8 mouse cellular contexts compared by ENCODE assay signal in the genomic region with DNA sequence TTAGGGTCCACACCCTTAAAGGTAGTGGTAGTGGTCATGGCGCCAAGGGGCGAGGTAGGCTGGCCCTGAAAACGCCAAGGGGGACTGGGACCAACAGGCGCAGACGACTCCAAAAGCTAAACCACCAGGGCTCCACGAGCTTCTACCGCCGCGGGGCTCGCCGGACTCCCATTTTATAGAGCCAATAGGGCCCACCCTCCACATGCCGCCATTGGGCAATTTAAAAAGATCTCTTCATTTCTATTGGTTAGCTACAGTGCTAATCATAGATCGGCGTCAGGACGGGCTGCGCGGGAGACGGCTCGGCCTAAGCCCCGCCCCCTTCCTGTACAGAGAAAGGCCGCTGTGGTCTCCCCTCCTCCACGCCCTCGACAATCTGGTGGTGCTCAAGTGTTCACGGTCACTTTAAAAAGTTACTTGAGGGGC. TPM values are rescaled to one million over a fixed set of nuclear protein-coding genes. Genes with fewer than 3 reads are reported as not detected.
DNase-seq lines count a peak whose midpoint lies in the region; ATAC-seq and TF ChIP-seq lines count a peak whose summit lies in the region.

A gene (minus strand): TSS at position 150 of the 426 bp plus-strand sequence.

- H3K36me3 ChIP-seq in ES-E14 (ENCODE audit: control insufficient read depth, insufficient read depth, low read length, poor library complexity, severe bottlenecking), result no peaks in the 10 kb centered on the region
- H3K36me3 ChIP-seq in forebrain, embryonic 15.5 days, result no peaks in the 10 kb centered on the region

- no peak for TF ChIP-seq CTCF in lung, adult 2 months (IDR thresholded peaks at IDR 0.05; ENCODE audit: insufficient read depth, low read length)

- no peaks in the 10 kb centered on the region for H3K27me3 ChIP-seq in forebrain, embryonic 15.5 days

- in situ Hi-C loops in ES-E14 (cut with MboI; ENCODE audit: low sequenced_read_pairs in 2 of 2, unreplicated experiment in 2 of 2), result no loop called here

- intact Hi-C loops in heart, postnatal 25 days (cut with DNase I), result loop anchor here (2.0 kb wide), 1 partner anchor 21 kb away; no protein-coding TSS in a partner anchor

- ATAC-seq in forebrain, embryonic 15.5 days (replicated peaks), result peak; percentile 98
- ATAC-seq in neutrophil, adult 5-6 weeks (ENCODE audit: extremely low read depth, insufficient number of reproducible peaks, low FRiP score, poor library complexity, severe bottlenecking), result peak; percentile 88

- peak within 1 kb of the TSS; percentile 81 for H3K27ac ChIP-seq in ES-E14 (ENCODE audit: insufficient read depth, low read depth, low read length, poor library complexity, severe bottlenecking)
- H3K27ac ChIP-seq in forebrain, embryonic 15.5 days (replicated peaks), result peak within 1 kb of the TSS; percentile 89

- H3K9me3 ChIP-seq in ES-E14 (ENCODE audit: control insufficient read depth, insufficient read depth, low read depth, low read length), result no peaks in the 10 kb centered on the region
- H3K9me3 ChIP-seq in forebrain, embryonic 15.5 days, result no peaks in the 10 kb centered on the region

- TF ChIP-seq POLR2A in lung, adult 2 months (IDR thresholded peaks at IDR 0.05; ENCODE audit: borderline replicate concordance, extremely low read depth, low read depth, low read length), result peak; percentile 99

- H3K4me1 ChIP-seq in ES-E14 (ENCODE audit: control insufficient read depth in 2 of 2, insufficient read depth in 2 of 2, low read length in 2 of 2, poor library complexity in 1 of 2), result peaks cover 7 to 19% of the 10 kb centered on the region in 2 experiments; a peak in 3 of 4 replicates
- H3K4me1 ChIP-seq in forebrain, embryonic 15.5 days, result peaks cover 30% of the 10 kb centered on the region
- H3K4me1 ChIP-seq in lung, adult 2 months (ENCODE audit: control insufficient read depth, insufficient read depth, low read length), result peaks cover 7% of the 10 kb centered on the region

- H3K4me2 ChIP-seq in forebrain, embryonic 15.5 days (replicated peaks), result peak within 1 kb of the TSS; percentile 77

- peak within 1 kb of the TSS; percentile 74 to 99 for H3K4me3 ChIP-seq in ES-E14 (ENCODE audit: insufficient read depth in 1 of 2, low read depth in 1 of 2, low read length in 2 of 2, poor library complexity in 1 of 2, severe bottlenecking in 1 of 2)
- peak within 1 kb of the TSS; percentile 84 for H3K4me3 ChIP-seq in forebrain, embryonic 15.5 days
- peak within 1 kb of the TSS; percentile 94 for H3K4me3 ChIP-seq in lung, adult 2 months (replicated peaks; ENCODE audit: extremely low read depth, low read depth, low read length)

- DNase-seq in ES-E14 (ENCODE audit: low read depth, low spot score), result peak; percentile 96
- peak; percentile 97 for DNase-seq in cerebellum, adult 11-12 months
- peak; percentile 98 for DNase-seq in heart, postnatal 25 days (ENCODE audit: low spot score)
- peak; percentile 95 to 99 for DNase-seq in layer of hippocampus, adult 18-20 months (ENCODE audit: low spot score in 2 of 2)
- peak; percentile 97 for DNase-seq in lung, adult 2 months
- peak; percentile 93 to 97 for DNase-seq in thymus, adult 18-20 months

- peak within 1 kb of the TSS; percentile 98 for H3K9ac ChIP-seq in ES-E14 (ENCODE audit: insufficient read depth, low read depth, low read length, poor library complexity, severe bottlenecking)
- H3K9ac ChIP-seq in forebrain, embryonic 15.5 days (replicated peaks), result peak within 1 kb of the TSS; percentile 99

- under 1% methylated on average over 24 of the region's 24 CpGs for WGBS in forebrain, embryonic 15.5 days
- WGBS in lung, adult 2 months, result under 1% methylated on average over 24 of the region's 24 CpGs

TF ChIP-seq in ES-E14, 5 proteins besides CTCF, POLR2A, EP300 and RAD21:
- TF ChIP-seq ZC3H11A (IDR thresholded peaks at IDR 0.05; ENCODE audit: borderline replicate concordance, low read depth, low read length) (no peak), CHD2 (IDR thresholded peaks at IDR 0.05; ENCODE audit: low read depth, low read length) (peak; percentile 93), HCFC1 (IDR thresholded peaks at IDR 0.05; ENCODE audit: borderline replicate concordance, insufficient read depth, low read length) (0 out of 2 replicates have a peak, but pooled peaks have one; percentile 35)
TF ChIP-seq in ES-E14: peak in this region for 2.

RNA-seq across cellular contexts. Expression of the gene that starts here (rescaled TPM):
- total RNA-seq in ES-E14 (2012; rRNA removed), result 164 and 205 TPM in 2 replicates
- polyA plus RNA-seq in forebrain, embryonic 15.5 days (2015; fragmentation: Nextera tagmentation; extraction: Ambion mirVana), result 1,941 and 1,977 TPM in 2 replicates
- total RNA-seq in heart, postnatal 25 days (2021), result 100 to 1,000 TPM; 121 to 135 TPM
- total RNA-seq in layer of hippocampus, adult 18-20 months (2021), result 100 to 1,000 TPM; 136 to 139 TPM
- polyA plus RNA-seq in lung, adult 2 months (2012; rRNA removed), result 114 and 147 TPM in 2 replicates
- total RNA-seq in neutrophil, adult 5-6 weeks (2017), result 123 and 147 TPM in 2 replicates

Comparison
In these comparisons a context has a peak if more than half of its experiments do, and no peak if none do; other contexts are left out.
1. Peak in every context shown above with its lines: DNase-seq, ATAC-seq, H3K4me3 ChIP-seq and H3K27ac ChIP-seq.
2. RNA of the gene that starts here (polyA plus RNA-seq): 1,941 to 1,977 TPM in forebrain, embryonic 15.5 days; 114 to 147 TPM in lung, adult 2 months; every median in the first group is over 10 times any median in the second.